Mouse (Mus musculus): ENCODE results near the gene Gm15557.

- TF ChIP-seq POLR2A (IDR thresholded peaks at IDR 0.05; ENCODE audit: borderline replicate concordance, insufficient read depth, low read length) (no peak), CTCF (IDR thresholded peaks at IDR 0.05; ENCODE audit: borderline replicate concordance, insufficient read depth, low read depth, low read length) (no peak)
These were observed 46.6 kb downstream of the Gm15557 start for GRCm38 (mm10) chr2:155987131-155987530.

All from cerebellum, adult 2 months (tissue).